Mouse (Mus musculus) myocyte (in vitro differentiated cells): ENCODE data around the gene Adgrv1.

Experiments
- CEBPB ChIP-seq: IDR thresholded peaks from 2 replicates; pipeline ENCODE4 v1.6.1; 2011; ENCODE audit warnings: mild to moderate bottlenecking, moderate library complexity; ENCODE audit not compliant: poor library complexity, insufficient read depth, severe bottlenecking
- MAX ChIP-seq: IDR thresholded peaks from one replicate; pipeline ENCODE4 v1.6.1; 2011; ENCODE audit warnings: low read depth, mild to moderate bottlenecking, control low read depth
- MYOD1 ChIP-seq, 3 experiments: IDR thresholded peaks; one replicate each; pipeline ENCODE4 v1.6.1; 2011; ENCODE audit warnings: control low read depth in 2 of 3, low read depth in 2 of 3, mild to moderate bottlenecking in 2 of 3, moderate library complexity in 1 of 3; ENCODE audit not compliant: insufficient read length in 2 of 3, control insufficient read depth in 1 of 3
- MYOG ChIP-seq, 3 experiments: IDR thresholded peaks; one replicate each; pipeline ENCODE4 v1.6.1; 2011; ENCODE audit warnings: control low read depth in 2 of 3, low read depth in 2 of 3, mild to moderate bottlenecking in 2 of 3; ENCODE audit not compliant: insufficient read length in 2 of 3, control insufficient read depth in 1 of 3, insufficient read depth in 1 of 3
- POLR2A ChIP-seq: IDR thresholded peaks from one replicate; pipeline ENCODE4 v1.6.1; 2011; ENCODE audit warnings: low read depth, mild to moderate bottlenecking, control low read depth, moderate library complexity; ENCODE audit not compliant: insufficient read length
- POLR2AphosphoS2 ChIP-seq: IDR thresholded peaks from one replicate; pipeline ENCODE4 v1.6.1; 2011; ENCODE audit warnings: low read depth, control low read depth; ENCODE audit not compliant: insufficient read length
- SRF ChIP-seq: IDR thresholded peaks from one replicate; pipeline ENCODE4 v1.6.1; 2011; ENCODE audit warnings: low read depth; ENCODE audit not compliant: control insufficient read depth, insufficient read length
- TCF12 ChIP-seq: IDR thresholded peaks from one replicate; pipeline ENCODE4 v1.6.1; 2011; ENCODE audit warnings: mild to moderate bottlenecking, control low read depth; ENCODE audit not compliant: poor library complexity, insufficient read depth, severe bottlenecking
- USF1 ChIP-seq: IDR thresholded peaks from one replicate; pipeline ENCODE4 v1.6.1; 2011; ENCODE audit warnings: low read depth, mild to moderate bottlenecking, control low read depth, moderate library complexity

DNA sequence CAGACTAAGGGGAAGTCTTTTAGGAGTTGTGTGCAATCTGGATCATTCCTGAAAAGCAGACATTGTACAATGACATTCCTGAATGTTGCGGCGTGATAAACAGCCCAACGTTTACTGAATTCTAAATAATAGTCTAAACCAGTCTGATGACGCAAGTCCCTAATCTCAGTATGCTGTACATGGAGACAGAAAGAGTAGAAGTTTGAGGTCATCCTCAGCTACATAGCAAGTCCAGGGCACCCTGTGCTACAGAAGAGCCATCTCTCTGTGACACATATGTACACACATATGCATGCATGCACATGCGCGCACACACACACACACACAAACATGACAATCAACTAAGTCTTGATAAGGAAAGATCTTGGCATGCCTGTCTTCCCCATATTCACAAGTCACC is 262.8 kb downstream of the Adgrv1 start:
- TF ChIP-seq MAX, result no peak
- no peak for TF ChIP-seq POLR2AphosphoS2
- no peak for TF ChIP-seq POLR2A
- TF ChIP-seq SRF, result no peak
- no peak for TF ChIP-seq MYOG (IDR thresholded peaks at IDR 0.05; ENCODE audit: control insufficient read depth in 1 of 3, insufficient read depth in 1 of 3, insufficient read length in 2 of 3, low read depth in 2 of 3)
- TF ChIP-seq CEBPB, result no peak
- TF ChIP-seq USF1, result no peak
- TF ChIP-seq TCF12, result no peak
- TF ChIP-seq MYOD1 (IDR thresholded peaks at IDR 0.05; ENCODE audit: control insufficient read depth in 1 of 3, insufficient read length in 2 of 3, low read depth in 2 of 3), result no peak
